Mouse (Mus musculus) testis, adult 2 months (tissue): ENCODE data around the gene Cage1.

Experiments
- CTCF ChIP-seq: fragments of 200-500 bp; IDR thresholded peaks from 2 replicates; pipeline ENCODE4 v1.5.1; 2012; ENCODE audit warnings: low read depth, mild to moderate bottlenecking, inconsistent platforms, low read length, moderate library complexity; ENCODE audit not compliant: control insufficient read depth, insufficient read depth, insufficient replicate concordance
- POLR2A ChIP-seq: fragments of 200-500 bp; IDR thresholded peaks from 2 replicates; pipeline ENCODE4 v1.6.1; 2012; ENCODE audit warnings: low read depth, mild to moderate bottlenecking, inconsistent platforms, low read length, moderate library complexity; ENCODE audit not compliant: control insufficient read depth

- TF ChIP-seq CTCF, result no peak
- TF ChIP-seq POLR2A, result no peak
Observed at GRCm38 (mm10) chr13:37999713-38000112, 37.2 kb downstream of the Cage1 start.
